Mouse (Mus musculus): ENCODE data around the gene Igf1r.

Igf1r gene

DNA sequence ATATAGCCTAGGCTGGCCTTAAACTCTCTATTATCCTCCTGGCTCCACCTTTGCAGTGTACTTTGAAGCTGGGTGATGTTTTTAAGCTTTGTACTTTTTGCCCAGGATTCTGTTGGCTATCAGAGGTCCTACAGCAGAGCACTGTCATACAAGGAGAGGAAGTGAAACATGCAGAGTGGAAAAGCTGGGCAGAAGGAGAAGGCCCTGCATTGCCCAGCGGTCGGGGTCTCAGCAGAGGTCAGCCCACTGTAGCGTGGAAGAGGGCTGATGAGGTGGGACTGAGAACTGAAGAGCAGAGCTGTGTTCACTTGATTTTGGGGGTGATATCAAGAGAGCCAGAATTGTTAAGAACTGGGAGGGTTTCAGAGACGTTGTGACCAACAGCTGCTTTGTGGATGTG, 134.9 kb downstream of the Igf1r start:
- no peak for DNase-seq

DNA sequence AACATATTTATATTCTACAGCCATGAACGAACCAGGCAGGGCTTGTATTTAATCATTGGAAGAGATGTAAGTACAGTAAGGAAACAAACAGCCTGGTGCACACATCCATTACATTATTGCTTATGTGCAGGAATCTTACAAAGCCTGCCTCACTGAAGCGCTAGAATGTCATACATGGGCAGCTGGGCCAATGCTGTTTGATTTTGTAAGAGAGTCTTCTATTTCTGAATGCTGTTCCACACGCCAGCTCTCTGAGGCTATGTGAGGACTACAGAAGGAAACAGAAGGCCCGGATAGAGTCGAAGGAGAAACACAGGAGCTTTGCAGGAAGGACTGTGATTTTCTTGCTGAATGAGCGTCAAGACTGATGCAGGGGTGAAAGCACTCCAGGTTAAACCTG, 136.2 kb downstream of the Igf1r start:
- no peak for DNase-seq

DNA sequence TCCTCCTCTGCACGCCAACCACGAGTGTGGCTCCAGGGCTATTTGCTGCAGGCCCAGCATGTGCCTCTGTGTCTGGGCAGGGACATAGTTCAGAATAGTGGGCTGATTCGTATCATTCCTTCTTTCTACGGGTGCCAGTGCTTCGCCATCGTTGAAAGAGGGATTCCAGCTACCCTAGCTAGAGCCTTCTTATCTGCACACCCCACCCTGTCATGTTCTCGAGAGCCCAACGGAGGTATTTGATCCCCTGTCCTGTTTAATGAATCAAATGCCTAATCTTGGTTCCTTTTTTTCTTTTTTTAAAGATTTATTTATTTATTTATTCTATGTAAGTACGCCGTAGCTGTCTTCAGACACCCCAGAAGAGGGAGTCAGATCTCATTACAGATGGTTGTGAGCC, 137.1 kb downstream of the Igf1r start:
- DNase-seq: no peak

DNA sequence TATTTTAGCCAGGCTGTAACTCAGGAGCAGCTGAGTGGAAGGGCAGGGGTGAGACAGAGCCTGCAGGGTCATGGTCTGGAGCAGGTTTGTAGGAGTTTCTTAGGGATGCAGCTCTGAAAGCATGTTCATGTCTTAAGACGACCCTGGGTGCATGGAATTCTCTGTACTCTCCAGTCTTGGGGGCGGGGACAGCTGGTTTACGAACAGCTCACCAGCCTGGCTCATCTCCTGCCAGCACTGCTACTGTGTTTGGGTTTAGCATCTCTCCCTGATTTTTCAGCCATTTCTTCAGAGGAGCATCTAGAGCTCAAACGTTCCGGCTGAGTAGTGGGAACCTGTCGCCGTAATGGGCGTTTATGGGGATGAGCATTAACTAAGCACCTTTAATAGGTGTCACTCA, 137.9 kb downstream of the Igf1r start:
- no peak for DNase-seq

DNA sequence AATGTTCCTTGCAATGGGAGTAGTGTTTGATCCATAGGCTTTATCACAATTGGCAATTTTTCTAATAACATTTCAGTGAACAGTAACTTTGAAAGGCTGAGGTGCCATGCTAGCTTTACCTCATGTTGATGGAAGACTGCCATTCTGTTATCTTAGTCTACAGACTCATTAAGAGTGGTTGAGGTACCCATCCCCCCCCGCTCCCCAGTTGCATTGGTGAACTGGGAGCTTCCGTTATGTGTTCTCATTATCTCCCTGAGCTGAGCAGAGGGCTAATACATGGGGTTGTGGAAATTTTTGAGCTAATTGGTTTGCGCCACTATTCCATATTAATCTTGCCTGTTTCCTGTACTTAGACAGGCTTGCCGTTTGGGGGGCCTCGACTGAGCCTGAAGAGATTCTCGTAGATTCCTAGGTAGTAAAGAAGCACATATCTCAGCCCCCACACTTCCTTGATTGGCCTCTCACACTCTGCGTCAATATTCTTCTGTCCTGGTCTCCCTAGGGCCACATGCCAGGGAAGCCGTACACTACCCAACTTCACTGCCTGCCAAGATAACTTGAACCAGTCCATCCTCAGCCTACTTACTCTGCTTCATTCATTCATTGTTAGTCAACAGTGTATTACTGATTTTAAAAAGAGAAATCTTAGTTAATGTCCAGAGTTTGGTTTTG, 139.8 kb downstream of the Igf1r start:
- no peak for DNase-seq

DNA sequence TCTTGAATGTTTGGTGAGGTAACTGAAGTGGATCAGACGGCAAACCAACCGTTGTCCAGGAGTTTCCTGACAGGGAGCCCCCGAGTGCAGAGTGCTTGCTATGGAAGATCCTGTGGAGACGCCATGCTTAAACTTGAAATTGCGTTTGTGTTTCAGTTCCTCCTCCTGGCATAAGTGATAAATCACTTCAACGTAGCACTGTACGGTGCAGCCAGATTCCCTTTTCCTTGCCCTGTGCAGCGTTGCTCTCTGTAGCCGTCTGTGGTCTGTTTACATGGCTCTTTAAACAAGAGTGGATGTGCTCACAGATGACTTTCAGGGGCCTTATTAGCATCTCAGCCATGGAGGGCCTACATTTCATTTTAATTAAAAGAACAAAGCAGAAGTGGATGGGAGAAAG, 141.2 kb downstream of the Igf1r start:
- no peak for DNase-seq

DNA sequence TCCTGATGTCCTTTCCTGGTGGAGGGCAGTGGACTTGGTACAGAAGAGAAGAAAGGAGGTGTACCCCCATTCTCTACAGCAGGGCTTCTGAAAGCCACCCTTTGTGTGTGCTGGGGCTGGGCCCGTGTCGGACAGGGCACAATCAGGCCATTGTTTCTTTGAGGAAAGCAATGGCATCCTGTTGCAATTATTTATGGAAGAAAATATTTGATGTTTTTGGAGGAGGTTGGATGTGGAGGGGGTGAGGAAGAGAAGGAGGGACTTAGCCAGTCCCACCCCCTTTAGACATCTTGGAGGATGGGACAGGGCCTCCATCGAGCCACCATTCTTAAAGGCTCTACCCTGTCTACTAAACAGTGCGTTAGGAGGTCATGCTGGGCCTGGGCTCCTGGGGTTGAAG, 142.9 kb downstream of the Igf1r start:
- no peak for DNase-seq

DNA sequence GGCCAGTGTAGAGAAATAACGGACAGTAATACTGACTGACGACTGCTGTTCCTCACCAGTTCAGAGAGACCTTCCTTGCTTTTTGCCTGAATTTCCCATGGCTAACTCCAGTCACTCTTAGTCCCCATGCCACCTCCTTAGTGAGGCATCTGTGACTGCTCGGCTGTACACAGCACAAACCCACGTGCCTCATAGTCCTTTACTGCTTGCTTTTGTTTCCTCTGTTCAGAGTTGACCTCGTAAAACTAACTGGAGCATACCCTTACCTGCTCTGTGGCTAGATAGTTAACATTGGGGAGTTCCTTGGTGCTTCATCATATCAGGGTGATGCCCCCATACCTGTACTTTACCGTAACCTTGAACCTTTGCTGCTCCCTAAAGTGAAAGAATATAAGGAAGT, 143.8 kb downstream of the Igf1r start:
- peak; percentile 62 for DNase-seq

DNA sequence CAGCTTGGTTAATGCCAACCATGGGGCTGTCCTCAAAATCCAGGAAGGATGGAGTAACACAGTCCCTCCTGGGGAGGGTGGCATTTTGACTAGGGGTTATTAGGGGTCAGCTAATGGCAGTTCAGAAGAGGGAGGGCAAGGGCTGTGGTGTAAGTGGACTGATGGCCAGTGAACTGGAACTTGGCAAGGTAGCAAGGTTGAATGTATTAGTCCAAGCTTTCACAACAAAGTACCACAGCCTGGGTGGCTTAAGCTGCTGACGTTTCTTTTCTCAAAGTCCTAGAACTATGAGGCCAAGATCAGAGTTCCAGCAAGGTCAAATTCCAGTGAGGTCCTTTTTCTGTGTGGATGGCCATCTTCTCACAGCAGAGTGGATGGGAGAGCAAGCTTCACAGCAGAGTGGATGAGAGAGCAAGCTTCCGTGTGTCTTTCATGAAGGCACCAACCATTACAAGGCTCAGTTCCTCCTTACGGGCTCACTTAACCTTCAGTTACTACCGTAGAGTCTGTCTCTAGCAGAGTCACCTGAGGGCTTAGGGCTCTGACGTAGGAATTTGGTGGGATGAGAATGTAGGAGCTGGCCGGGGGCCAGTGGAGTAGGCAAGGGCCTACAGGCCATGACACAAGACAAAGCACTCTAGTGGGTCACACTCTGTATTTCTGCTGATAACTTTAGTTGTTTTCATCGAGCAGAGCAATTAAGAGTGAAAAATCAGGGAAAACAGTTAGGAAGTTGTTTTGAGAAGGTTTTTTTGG, 144.6 kb downstream of the Igf1r start:
- DNase-seq: peak; percentile 96

DNA sequence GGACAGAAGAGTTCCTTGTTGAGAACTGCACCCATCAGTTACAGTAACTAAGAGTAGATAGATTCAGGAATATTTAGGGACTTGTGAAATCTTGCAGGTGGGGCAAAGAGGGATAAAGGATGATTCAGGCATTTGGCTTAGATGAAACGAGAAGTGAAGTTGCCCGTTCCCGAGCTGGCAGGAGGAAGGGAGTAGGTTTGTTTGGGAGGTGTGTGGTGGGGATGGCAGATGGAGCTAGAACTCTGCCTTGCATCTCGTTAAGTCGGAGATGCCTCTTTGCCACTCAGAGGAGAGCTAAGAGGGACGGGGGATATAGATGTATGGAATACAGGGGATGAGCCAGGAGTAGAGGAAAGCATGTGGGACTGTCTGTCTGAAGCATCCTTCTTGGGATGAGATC, 145.5 kb downstream of the Igf1r start:
- no peak for DNase-seq

DNA sequence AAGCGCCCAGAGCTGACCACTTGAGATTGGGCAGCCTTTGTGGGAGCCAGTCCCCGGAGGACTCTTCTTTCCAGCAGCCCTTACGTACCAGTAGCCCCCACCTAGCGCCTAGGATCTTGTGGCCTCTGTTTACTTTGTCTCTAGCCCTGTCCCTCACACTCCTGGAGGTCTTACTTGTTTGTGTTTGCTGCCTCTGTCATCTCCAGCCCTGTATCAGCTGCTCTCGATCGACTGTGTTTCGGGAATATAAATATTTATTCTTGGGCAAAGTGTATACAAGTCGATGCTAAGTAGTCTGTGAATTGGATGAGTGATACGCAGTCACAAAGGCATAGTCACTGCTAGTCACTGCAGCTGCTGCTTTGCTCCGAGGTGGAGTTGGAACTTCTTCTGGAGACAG, 147.8 kb downstream of the Igf1r start:
- DNase-seq: no peak

DNA sequence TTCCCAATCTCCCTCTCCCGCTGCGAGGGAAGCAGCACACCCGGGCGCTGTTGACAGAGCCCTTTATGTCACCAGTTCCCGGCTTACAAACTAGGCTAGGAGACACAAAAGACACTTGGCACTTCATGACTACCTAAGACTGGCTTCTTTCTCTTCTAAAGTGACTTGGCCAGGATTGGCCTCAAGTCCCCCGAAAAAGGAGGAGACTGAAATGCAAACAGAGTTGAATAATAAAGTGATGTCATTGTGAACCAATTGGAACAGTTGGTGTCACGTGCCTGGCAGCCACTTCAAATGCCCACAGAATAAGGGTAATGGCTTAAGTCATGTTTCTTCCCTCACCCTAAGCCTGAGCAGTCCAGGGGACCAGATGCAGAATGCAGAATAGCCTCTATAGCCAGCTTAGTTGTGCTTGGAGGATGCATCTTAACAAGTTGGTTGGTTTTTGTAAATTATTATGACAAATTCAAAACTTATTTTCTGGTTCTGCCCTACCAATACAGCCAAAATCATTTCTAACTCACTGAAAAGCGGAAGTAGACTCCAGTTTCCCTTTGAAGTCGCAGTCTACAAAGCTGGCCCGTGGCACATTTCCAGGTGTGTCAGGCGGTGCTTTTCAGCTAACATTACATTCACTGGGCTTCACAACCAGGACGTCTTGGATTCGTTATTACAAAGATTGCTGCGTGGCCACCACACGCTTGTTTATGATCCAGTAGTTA, 150.0 kb downstream of the Igf1r start:
- DNase-seq: peak; percentile 58

DNA sequence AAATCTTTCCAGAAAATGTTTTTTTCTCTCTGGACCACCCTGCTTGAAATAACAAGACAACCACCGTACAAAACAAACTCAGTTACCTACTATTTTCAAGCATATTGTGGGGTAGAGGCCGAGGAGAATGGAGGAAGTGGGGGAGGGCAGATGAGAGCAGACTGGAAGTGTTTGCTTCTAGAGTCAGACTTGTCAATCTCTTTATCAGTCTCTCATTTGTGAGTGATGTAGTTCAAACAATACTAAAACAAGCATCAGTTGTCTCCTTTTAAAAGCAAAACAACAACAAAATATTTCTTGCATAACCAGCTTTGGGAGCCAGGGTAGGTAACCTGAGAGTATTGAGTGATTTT, 150.5 kb downstream of the Igf1r start:
- DNase-seq: no peak

DNA sequence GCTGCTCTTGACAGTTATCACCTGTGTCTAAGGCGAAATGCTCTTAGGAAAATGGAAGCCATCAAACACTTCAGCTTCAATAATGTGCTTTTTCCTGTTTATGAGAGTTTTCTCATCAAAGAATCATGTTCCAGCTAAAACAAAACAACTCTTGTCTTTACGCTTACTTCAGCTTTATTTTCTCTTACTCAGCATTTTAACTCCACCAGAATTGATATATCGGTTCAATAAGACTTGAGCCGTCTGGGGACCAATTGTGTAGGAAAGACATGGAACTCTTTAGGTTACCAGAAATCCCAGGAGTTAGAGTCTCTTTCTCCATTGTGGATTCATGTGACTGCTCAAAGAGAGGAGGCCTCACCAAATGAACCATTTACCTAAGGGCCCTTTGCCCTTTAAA, 158.9 kb downstream of the Igf1r start:
- no peak for DNase-seq

DNA sequence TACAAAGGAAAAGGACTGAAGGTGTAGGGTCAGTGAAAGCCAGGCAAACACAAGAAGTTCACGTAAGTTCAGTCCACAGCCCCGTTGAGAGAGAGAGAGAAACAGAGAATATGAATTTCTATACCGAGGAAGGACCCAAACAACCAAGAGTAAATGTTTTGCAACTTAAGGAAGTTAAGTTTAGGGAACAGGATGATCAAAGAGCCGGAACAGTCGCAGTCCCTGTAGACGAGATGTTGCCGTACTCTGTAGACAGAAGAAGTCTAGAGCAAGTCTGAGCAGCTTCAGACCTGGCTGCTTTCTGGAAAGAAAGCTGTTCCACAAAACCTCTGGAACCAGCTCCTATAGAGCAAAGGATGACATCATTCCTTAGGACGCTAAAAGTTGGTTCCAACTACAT, 160.0 kb downstream of the Igf1r start:
- DNase-seq: no peak

DNA sequence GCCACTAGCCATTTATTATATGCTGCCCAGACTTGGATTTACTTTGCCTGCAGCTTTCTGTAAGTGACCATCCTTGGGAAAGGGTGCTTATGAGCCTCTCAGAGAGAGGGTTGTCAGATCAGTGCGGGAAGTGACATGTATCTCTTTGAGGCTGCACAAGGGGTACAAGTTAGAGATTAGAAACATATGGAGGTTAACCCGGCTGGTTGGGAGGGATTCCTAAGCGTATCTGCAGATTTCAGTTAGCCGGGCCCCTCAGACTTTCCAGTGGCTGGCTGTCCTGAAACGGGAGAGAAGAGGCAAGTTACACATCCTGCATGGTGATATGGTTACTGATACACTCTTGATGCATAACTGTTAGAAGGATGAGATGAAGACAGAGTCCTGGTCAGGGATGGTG, 161.7 kb downstream of the Igf1r start:
- no peak for DNase-seq

DNA sequence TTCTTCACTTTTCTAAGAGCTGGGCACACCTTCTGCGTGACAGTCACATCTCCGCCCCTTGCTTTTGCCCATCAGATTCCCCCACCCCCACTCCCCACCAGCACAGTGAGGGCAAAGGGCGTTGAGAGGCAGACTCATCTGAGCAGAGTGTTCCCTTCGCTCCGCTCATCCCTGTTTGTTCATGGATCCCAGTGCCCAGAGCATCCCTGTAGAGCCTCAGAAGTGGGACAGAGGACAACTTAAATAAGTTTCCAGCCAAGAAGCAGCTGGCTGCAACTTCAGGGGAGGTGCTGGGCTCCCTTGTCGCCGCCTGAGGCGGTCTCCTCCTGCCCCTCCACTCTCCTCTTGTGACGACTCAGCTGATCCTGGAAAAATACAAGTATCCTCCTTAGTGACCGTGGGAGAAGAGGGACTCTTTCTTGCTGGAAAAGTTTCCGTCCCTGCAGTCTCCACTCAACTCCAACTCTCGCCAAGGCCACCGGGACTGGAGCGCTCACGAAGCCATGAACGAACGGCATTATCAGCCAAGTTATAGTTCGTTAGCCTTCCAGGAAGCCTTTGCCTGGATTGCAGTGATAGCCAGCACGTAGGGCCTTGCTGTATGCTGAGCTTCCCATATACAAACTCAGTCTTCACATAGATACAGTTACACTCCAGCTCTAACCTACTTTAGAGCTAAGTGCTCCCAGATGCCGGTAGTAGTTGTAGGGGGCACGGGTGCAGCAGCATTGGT, 162.5 kb downstream of the Igf1r start:
- peak; percentile 62 for DNase-seq

DNA sequence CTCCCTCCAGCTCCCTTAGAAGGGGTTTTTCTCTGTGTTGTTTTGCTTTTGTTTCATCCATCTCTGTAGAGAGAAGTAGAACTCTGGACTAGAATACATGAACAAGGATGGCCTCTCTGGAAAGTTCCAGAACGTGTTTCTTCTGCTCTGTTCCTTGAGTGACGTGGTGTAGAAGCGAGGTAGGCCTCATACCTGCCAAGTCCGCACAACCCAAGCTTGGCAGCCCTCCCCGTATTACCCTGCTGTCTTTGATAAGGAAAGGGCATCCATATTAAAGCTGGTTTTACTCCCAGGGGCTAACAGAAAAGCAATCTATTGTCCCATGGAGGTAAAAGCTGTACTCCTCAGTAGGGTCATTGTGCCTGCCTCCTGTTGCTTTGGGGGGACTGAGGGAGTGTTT, 164.9 kb downstream of the Igf1r start:
- DNase-seq: no peak

DNA sequence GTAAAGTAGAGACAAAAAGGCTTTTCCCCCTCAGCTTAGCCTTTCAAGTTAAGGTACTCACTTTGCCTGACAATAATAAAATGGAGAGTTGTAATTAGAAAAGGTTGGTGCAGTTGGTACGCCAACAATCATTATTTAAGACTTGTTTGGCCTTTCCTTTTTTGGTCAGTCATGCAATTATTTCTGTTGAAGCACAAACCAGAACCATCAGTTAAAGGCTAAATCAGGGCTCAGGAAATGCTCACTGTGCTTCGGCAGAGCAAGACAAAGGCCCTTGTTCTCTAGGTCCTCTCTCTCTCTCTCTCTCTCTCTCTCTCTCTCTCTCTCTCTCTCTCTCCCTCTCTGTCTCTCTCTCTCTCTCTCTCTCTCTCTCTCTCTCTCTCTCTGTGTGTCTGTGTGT, 165.4 kb downstream of the Igf1r start:
- no peak for DNase-seq

DNA sequence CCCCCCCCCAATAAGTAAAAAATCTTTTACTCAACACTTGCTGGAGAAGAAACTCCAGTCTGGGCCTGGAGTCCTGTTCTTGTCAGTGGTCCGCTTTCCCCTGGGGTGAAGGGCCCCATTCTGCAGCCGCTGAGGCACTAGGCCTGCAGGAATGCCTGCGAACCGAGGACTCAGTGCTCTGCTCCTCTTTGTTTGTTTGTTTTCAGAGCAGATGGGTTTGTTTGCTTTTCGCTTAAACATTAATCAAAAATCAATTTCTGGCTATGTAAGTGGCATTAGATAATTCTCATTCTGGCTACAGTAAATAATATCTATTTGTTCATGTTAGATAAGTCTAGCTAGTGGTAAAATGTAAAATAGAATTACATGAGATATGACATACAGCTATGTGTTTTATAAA, 167.0 kb downstream of the Igf1r start:
- DNase-seq: no peak

DNA sequence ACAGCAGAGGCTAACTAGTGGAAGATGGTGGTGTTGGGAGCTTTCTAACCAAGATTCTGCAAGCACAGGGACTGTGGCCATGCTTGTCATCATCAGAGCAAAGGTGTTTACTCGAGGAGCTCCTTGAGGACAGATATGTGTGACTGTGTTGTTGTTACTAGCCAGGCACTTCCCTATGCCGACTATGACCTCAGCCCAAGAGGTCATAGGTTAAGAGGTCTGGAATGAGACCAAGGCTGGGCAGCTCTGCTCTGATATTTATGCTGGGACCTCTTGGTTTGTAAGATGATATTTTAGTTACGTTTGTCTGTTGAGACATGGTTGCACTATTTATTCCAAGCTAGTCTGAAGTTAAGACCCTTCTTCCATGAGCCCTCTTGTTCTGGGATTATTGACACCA, 169.8 kb downstream of the Igf1r start:
- DNase-seq: no peak

DNA sequence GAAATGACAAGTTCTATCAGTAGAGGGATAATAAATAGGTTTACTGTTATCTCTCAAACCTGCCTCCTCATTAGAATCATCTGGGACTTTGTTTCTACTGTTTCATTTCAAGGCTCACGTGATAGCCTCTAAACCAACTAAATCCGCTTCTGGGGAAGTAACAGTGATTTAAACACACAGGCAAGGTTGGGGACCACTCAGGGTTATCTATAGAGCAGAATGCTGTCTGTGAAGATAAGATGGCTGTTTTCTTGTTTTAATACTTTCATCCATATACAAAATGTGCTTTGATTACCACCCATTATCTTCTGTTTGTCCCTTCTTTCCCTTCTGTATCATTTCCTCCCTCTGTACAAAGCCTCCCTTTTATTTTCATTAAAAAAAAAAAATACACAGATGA, 172.7 kb downstream of the Igf1r start:
- DNase-seq: no peak

DNA sequence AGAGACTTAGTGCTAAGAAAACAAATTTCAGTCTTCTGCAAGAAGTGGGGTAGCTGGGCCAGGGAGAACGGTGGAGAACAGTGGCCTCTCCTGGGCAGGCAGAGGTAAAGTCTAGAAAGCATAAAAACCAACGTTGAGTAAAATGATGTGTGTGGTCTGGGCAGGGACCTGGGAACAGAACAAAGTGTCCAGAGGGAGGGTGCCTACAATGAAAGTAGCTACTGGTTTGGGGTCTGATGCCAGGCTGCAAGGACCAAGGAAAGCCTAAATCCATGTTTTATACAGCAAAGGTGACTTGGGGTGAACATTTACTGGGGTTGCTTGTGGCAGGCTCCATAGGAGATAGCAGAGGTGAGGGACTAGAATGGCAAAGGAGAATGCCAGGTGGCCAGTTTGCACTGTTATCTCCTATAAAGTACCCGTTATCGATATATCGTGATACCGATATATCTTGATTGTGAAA, 175.2 kb downstream of the Igf1r start:
- peak; percentile 65 for DNase-seq

DNA sequence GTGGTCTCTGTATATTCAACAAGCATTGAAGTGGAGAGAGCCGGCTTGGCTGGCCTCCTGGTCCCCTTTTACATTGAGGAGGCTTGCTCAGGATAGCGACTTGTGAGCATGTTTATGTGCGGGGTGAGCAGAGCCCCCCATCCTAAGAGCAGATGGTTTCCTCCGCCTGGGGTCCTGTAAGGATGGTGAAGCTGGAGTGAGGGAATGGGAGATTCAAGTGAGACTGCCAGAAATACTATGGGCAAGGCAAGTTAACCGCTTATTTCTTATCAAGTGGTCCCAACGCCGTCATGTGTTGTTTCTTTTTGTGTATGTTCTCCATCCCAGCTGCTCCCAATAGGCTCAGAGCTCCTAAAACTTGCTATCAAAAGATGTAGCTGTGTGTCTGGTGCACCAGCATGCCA, 175.6 kb downstream of the Igf1r start:
- DNase-seq: peak; percentile 40
